Mouse (Mus musculus): ENCODE data around the gene Tyk2.
A peak's percentile ranks its signal among the peaks of the same experiment; 100 is the strongest.

Gene Tyk2

GRCm38 (mm10) chr9:21131059-21131956 is at the start of gene Tyk2:
Gene Tyk2, minus strand, starts transcription at chr9:21131243.
- ATAC-seq (ENCODE audit: insufficient number of reproducible peaks, low FRiP score, low TSS enrichment), result peak; percentile 98

- no peak for ATAC-seq (ENCODE audit: insufficient number of reproducible peaks, low FRiP score, low TSS enrichment)
Measured at GRCm38 (mm10) chr9:21180841-21181240, 49.8 kb upstream of the Tyk2 start.

GRCm38 (mm10) chr9:21180402-21180801 is 49.4 kb upstream of the Tyk2 start:
- ATAC-seq (ENCODE audit: insufficient number of reproducible peaks, low FRiP score, low TSS enrichment), result no peak

- no peak for ATAC-seq (ENCODE audit: insufficient number of reproducible peaks, low FRiP score, low TSS enrichment)
Measured at GRCm38 (mm10) chr9:21172364-21172763, 41.3 kb upstream of the Tyk2 start.

GRCm38 (mm10) chr9:21169157-21169556 is 38.1 kb upstream of the Tyk2 start:
- ATAC-seq (ENCODE audit: insufficient number of reproducible peaks, low FRiP score, low TSS enrichment), result no peak

GRCm38 (mm10) chr9:21168161-21169123 is 37.4 kb upstream of the Tyk2 start:
- ATAC-seq (ENCODE audit: insufficient number of reproducible peaks, low FRiP score, low TSS enrichment), result no peak

GRCm38 (mm10) chr9:21167140-21168097 is 36.4 kb upstream of the Tyk2 start:
- ATAC-seq (ENCODE audit: insufficient number of reproducible peaks, low FRiP score, low TSS enrichment), result no peak

GRCm38 (mm10) chr9:21166516-21166915 is 35.5 kb upstream of the Tyk2 start:
- no peak for ATAC-seq (ENCODE audit: insufficient number of reproducible peaks, low FRiP score, low TSS enrichment)

- ATAC-seq (ENCODE audit: insufficient number of reproducible peaks, low FRiP score, low TSS enrichment), result no peak
Measured at GRCm38 (mm10) chr9:21165952-21166451, 35.0 kb upstream of the Tyk2 start.

GRCm38 (mm10) chr9:21165041-21165951 is 34.3 kb upstream of the Tyk2 start, which contains the start of gene Pde4a:
Gene Pde4a, plus strand, starts transcription at chr9:21165714.
- ATAC-seq (ENCODE audit: insufficient number of reproducible peaks, low FRiP score, low TSS enrichment), result no peak

- no peak for ATAC-seq (ENCODE audit: insufficient number of reproducible peaks, low FRiP score, low TSS enrichment)
Measured at GRCm38 (mm10) chr9:21164072-21164471, 33.0 kb upstream of the Tyk2 start.

GRCm38 (mm10) chr9:21163086-21164050 is 32.3 kb upstream of the Tyk2 start:
- ATAC-seq (ENCODE audit: insufficient number of reproducible peaks, low FRiP score, low TSS enrichment), result no peak

- ATAC-seq (ENCODE audit: insufficient number of reproducible peaks, low FRiP score, low TSS enrichment), result peak; percentile 82
Measured at GRCm38 (mm10) chr9:21161209-21161909, 30.3 kb upstream of the Tyk2 start.

- ATAC-seq (ENCODE audit: insufficient number of reproducible peaks, low FRiP score, low TSS enrichment), result no peak
Measured at GRCm38 (mm10) chr9:21154787-21155186, 23.7 kb upstream of the Tyk2 start.

GRCm38 (mm10) chr9:21153833-21154232 is 22.8 kb upstream of the Tyk2 start:
- ATAC-seq (ENCODE audit: insufficient number of reproducible peaks, low FRiP score, low TSS enrichment), result no peak

- no peak for ATAC-seq (ENCODE audit: insufficient number of reproducible peaks, low FRiP score, low TSS enrichment)
Measured at GRCm38 (mm10) chr9:21153331-21153730, 22.3 kb upstream of the Tyk2 start.

- no peak for ATAC-seq (ENCODE audit: insufficient number of reproducible peaks, low FRiP score, low TSS enrichment)
Measured at GRCm38 (mm10) chr9:21152715-21153114, 21.7 kb upstream of the Tyk2 start.
